Mouse (Mus musculus): Measurements from ENCODE around the gene Pkp4. TPM values are rescaled to one million over a fixed set of nuclear protein-coding genes. Genes with fewer than 3 reads are reported as not detected.

Gene Pkp4
- polyA plus RNA-seq, 1 experiment = 203 TPM

DNA sequence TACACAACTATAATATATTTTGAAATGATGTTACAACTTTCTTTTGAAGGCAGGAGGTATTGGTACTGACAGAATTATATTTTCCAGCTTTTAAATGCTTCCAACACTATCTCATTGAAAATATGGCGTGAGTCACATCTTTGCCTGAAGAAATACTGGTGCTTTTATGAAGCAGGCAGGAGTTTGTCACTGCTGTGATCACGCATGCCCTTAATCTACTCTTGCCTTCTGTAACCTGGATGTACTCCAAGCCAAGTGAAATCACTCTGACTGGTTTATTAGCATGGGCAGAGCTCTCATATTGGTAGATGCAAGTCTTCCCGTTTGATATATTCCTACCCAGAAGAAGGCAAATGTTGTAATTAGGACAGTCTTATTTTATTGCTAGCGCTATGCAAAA lies 65.7 kb downstream of the Pkp4 start:
- no peaks in the 10 kb centered on the region for H3K27me3 ChIP-seq (ENCODE audit: control insufficient read depth, insufficient read depth, low read length)
- peaks cover 17% of the 10 kb centered on the region for H3K4me1 ChIP-seq (ENCODE audit: control insufficient read depth, insufficient read depth, low read length)
- no peak for TF ChIP-seq POLR2A (IDR thresholded peaks at IDR 0.05; ENCODE audit: borderline replicate concordance, insufficient read depth, low read length)
- no peak for TF ChIP-seq CTCF (IDR thresholded peaks at IDR 0.05; ENCODE audit: borderline replicate concordance, insufficient read depth, low read depth, low read length)
- H3K4me3 ChIP-seq (replicated peaks; ENCODE audit: insufficient read depth, low read depth, low read length) = no peak overlapping the region
- WGBS = 34% methylated on average over 4 of the region's 4 CpGs
- DNase-seq = peak in 1 of 2 experiments; percentile 66
- no peak overlapping the region for H3K27ac ChIP-seq (ENCODE audit: insufficient read depth, low read length)

DNA sequence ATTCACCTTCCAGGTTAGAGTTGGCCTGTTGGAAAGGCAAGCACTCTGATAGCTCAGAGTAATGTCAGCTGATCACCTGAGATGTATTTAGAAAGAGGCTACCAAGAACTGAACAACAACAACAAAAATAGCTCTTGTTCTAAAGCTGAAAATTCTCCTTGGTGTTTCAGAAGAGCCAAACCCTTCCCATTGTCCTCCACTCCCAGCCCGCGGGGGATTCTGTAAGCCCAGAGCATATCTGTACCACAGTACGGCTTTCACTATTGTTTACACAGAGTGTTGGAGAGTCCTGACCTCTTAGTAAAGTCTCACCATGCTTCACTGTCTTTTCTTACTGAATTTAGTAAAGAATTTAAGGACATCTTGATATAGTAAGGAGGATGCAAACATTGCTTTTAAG lies 66.4 kb downstream of the Pkp4 start:
- Histone ChIP-seq H3K27me3 (ENCODE audit: control insufficient read depth, insufficient read depth, low read length) (no peaks in the 10 kb centered on the region), H3K4me1 (ENCODE audit: control insufficient read depth, insufficient read depth, low read length) (peaks cover 17% of the 10 kb centered on the region), H3K4me3 (replicated peaks; ENCODE audit: insufficient read depth, low read depth, low read length) (no peak overlapping the region), H3K27ac (ENCODE audit: insufficient read depth, low read length) (no peak overlapping the region)
- WGBS = 88% methylated on average over 3 of the region's 3 CpGs
- DNase-seq = no peak
- no peak for TF ChIP-seq POLR2A (IDR thresholded peaks at IDR 0.05; ENCODE audit: borderline replicate concordance, insufficient read depth, low read length)
- no peak for TF ChIP-seq CTCF (IDR thresholded peaks at IDR 0.05; ENCODE audit: borderline replicate concordance, insufficient read depth, low read depth, low read length)

DNA sequence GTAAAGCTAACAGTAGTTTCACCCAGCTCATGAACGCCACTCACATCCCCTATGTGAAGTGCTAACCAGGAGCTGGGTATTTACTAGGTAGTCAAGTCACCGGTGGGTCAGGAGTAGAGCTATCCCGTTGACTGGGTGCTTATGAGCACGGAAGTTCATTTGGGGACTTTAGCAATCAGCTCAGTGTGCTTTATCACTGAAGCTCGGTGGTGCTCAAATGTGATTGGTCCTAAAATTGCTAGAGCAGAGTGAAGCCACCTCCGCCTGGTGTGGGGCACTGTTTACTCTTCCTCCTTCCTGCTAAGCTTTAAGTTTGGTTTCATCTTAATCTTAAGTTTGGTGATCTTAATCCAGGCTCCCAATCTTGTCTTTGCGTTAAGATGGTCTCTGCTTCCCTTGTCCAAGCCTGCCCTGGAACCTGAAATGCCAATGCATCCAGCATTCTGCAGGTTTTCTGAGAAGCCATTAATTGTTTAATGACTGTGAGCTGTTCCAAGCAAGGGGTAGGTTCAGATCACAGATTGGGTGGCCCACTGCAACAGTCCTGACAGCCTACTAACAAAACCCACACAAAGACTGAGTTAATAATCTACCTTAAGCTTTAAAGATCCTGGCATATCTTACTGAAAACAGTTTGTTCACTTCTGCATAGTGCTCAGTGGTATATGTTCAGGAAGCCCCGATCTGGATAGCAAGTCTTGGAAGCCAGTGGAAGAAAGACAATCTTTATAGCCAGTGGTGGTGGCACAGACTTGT lies 67.0 kb downstream of the Pkp4 start:
- Histone ChIP-seq H3K27me3 (ENCODE audit: control insufficient read depth, insufficient read depth, low read length) (no peaks in the 10 kb centered on the region), H3K27ac (ENCODE audit: insufficient read depth, low read length) (no peak overlapping the region), H3K4me3 (replicated peaks; ENCODE audit: insufficient read depth, low read depth, low read length) (no peak overlapping the region), H3K4me1 (ENCODE audit: control insufficient read depth, insufficient read depth, low read length) (peaks cover 17% of the 10 kb centered on the region)
- no peak for TF ChIP-seq CTCF (IDR thresholded peaks at IDR 0.05; ENCODE audit: borderline replicate concordance, insufficient read depth, low read depth, low read length)
- no peak for TF ChIP-seq POLR2A (IDR thresholded peaks at IDR 0.05; ENCODE audit: borderline replicate concordance, insufficient read depth, low read length)
- no peak for DNase-seq
- 94% methylated on average over 8 of the region's 8 CpGs for WGBS

DNA sequence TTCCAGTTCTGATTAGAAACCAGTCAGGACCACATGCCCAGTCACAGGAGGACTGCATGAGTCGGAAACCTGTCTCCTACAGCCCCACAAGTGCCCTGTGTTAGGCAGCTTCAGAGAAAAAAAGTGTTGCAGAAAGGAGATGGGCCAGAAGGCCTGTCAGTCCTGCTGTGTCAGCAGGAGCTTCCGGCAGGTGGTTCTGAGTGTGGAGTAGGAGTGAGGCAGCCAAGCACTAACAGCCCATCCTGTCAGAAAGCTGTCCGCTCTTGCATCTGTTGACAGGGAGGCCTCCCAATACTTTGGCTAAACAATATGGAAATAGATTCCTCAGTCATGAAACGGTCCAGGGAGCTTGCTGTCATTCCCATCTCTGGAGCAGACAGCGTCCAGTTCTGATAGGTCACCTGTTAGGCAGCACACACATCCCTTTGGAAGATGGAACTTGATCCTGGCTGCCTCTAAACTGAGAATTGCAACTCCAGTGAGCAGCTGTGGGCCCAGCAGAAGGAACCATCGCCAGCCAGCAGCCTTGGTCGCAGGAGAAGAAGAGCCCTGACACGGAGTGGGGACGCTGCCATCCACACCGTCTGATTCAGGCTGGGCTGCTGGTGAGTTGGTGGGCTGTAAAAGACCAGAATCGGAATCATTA lies 68.7 kb downstream of the Pkp4 start:
- Histone ChIP-seq H3K27me3 (ENCODE audit: control insufficient read depth, insufficient read depth, low read length) (no peaks in the 10 kb centered on the region), H3K4me3 (replicated peaks; ENCODE audit: insufficient read depth, low read depth, low read length) (no peak overlapping the region), H3K4me1 (ENCODE audit: control insufficient read depth, insufficient read depth, low read length) (peaks cover 28% of the 10 kb centered on the region), H3K27ac (ENCODE audit: insufficient read depth, low read length) (peak overlapping the region; percentile 14)
- TF ChIP-seq CTCF (IDR thresholded peaks at IDR 0.05; ENCODE audit: borderline replicate concordance, insufficient read depth, low read depth, low read length) (no peak), POLR2A (IDR thresholded peaks at IDR 0.05; ENCODE audit: borderline replicate concordance, insufficient read depth, low read length) (no peak)
- WGBS = 16% methylated on average over 11 of the region's 11 CpGs
- peak; percentile 64 to 81 for DNase-seq

DNA sequence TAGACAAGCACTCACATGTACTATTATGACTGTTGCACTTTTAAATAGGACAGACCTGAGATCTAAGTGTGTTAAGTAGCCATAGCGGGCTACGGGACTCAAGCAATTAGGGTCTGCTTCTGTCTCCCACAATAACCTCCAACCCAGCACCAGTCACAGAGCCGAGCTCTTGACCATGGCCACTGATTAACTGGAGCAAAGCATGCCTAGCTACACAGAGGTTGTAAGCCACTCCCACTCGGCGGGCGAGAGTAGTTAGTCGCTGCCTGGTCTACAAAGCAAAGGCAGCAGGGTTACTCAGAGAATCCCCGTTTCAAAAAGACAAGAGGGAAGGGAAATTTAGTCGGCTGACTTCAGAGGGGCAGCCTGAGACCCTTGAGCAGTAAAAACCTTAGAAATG lies 70.0 kb downstream of the Pkp4 start:
- WGBS = 75% methylated on average over 9 of the region's 9 CpGs
- TF ChIP-seq POLR2A (IDR thresholded peaks at IDR 0.05; ENCODE audit: borderline replicate concordance, insufficient read depth, low read length) (no peak), CTCF (IDR thresholded peaks at IDR 0.05; ENCODE audit: borderline replicate concordance, insufficient read depth, low read depth, low read length) (no peak)

DNA sequence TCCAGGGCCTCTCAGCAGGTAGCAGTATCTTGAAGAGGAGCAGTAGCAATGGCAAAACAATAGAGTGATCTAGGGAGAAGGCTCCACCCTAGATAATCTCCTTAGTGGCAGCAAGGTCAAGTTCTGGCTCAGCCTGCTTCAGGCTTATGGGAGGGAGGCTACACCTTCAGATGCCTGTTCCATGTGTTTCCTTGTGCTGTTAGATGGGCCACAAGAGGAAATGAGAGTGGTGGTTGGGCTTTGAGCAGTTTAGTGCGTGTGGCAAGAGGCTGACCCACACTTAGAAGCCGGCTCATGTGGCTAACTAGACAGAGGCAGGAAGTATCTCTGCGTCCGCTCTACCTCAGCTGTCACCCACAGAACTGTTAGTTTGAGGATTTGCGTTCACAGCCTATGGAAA lies 70.9 kb downstream of the Pkp4 start:
- no peak for DNase-seq
- H3K27me3 ChIP-seq (ENCODE audit: control insufficient read depth, insufficient read depth, low read length) = no peaks in the 10 kb centered on the region
- no peak for TF ChIP-seq POLR2A (IDR thresholded peaks at IDR 0.05; ENCODE audit: borderline replicate concordance, insufficient read depth, low read length)
- no peak for TF ChIP-seq CTCF (IDR thresholded peaks at IDR 0.05; ENCODE audit: borderline replicate concordance, insufficient read depth, low read depth, low read length)
- no peak overlapping the region for H3K4me3 ChIP-seq (replicated peaks; ENCODE audit: insufficient read depth, low read depth, low read length)
- WGBS = 89% methylated on average over 5 of the region's 5 CpGs
- no peak overlapping the region for H3K27ac ChIP-seq (ENCODE audit: insufficient read depth, low read length)
- H3K4me1 ChIP-seq (ENCODE audit: control insufficient read depth, insufficient read depth, low read length) = peaks cover 31% of the 10 kb centered on the region

More for the DNA sequence above, 70.0 kb downstream of the Pkp4 start:
- DNase-seq = no peak
- Histone ChIP-seq H3K27me3 (ENCODE audit: control insufficient read depth, insufficient read depth, low read length) (no peaks in the 10 kb centered on the region), H3K4me3 (replicated peaks; ENCODE audit: insufficient read depth, low read depth, low read length) (no peak overlapping the region), H3K4me1 (ENCODE audit: control insufficient read depth, insufficient read depth, low read length) (peaks cover 31% of the 10 kb centered on the region), H3K27ac (ENCODE audit: insufficient read depth, low read length) (no peak overlapping the region)

DNA sequence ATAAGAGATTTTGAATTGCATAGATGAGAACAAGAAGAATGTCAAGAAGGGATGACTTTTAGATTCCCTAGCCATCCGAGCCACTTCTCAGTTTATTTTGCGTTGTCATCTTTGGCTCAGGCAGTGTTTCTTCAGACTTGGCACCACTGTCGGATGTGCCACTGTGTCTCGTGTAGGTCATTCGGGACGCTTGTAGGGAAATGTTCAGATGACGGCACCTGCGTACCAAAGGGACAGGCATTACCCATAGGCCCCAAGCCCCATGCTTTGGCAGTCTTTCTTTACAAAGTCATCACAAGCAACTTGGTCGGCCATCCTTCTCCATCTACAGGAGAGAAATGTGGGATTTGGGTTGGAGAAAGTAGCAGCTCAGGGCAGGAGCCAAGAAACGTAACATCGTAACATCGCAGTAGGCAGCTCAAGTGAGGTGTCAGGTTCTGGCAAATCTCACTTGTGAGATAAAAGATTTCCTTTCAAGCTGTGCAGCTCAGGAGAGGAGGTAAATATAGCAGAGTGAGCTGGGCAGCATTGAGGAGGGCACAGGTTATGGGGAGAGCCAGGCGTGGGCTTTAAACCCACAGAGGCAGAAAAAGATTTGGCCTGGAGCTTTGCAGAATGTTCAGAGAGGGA lies 72.8 kb downstream of the Pkp4 start:
- TF ChIP-seq POLR2A (IDR thresholded peaks at IDR 0.05; ENCODE audit: borderline replicate concordance, insufficient read depth, low read length) = no peak
- TF ChIP-seq CTCF (IDR thresholded peaks at IDR 0.05; ENCODE audit: borderline replicate concordance, insufficient read depth, low read depth, low read length) = no peak
- DNase-seq = peak; percentile 55 to 60
- H3K4me1 ChIP-seq (ENCODE audit: control insufficient read depth, insufficient read depth, low read length) = peaks cover 27% of the 10 kb centered on the region
- no peak overlapping the region for H3K4me3 ChIP-seq (replicated peaks; ENCODE audit: insufficient read depth, low read depth, low read length)
- H3K27ac ChIP-seq (ENCODE audit: insufficient read depth, low read length) = peak overlapping the region; percentile 66
- WGBS = 11% methylated on average over 13 of the region's 13 CpGs
- no peaks in the 10 kb centered on the region for H3K27me3 ChIP-seq (ENCODE audit: control insufficient read depth, insufficient read depth, low read length)
